Mouse (Mus musculus): ENCODE measurements at regions not wholly inside any gene's neighbourhood (a gene's known extent, or its start where the extent isn't known, plus 50 kb on each side); places are given as distances from the start of the nearest gene placed in this dataset.

DNA sequence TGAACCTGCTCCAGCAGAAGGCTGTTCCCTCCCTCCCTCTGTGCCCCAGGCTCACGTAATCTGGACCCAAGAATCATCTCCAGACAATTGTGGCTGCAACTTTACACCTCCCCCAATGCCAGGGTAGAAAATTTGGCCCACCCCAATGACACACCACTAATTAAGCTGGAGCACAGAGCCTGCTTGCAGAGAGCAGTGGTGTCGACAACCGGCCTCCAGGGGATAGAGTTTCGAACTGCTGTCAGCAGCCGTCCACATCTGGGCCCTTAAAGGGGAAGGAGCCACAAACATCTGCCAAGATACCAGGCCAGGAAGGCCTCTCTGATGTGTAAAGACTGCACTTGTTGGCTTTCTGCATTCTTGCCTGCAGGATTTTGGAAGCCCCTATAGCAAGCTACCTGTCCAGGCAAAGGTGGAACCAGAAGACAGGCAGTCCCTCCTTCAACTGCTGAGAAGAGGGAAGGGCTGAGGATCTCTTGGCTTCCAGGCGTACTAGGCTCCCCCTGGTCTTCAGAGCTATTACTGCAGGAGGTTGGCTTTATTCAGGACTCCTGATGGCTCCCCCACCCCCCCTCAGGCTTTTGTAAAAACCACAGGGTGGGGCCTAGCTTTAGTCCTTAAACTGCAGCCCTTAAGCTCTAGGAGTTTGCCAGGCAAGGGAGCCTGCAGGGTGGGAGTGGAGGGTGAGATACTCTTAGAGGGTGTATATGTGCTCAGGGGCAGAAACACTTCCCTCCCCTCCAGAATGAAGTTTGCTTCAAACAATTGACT is 160.5 kb upstream of the Sox11 start:
- DNase-seq (ENCODE audit: low read depth, low spot score): no peak

DNA sequence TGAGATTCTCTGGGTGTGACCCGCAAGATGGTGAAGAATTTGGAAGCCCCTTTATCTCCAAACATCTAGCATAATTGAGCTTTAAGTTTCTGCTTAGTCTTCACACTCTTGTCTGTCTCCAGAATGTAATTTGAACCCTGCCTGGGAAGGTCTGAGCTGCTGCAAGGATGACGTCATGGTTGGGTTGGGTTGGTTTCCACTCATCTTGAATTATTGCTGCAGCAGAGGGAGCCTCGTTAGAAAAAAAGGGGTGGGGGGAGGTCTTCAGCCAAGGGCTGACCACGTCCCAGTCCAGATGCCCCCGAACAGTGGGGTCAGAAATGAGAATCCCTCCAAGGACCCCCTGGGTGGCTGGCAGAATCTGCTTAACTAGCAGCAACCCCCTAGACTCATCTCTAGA is 158.1 kb upstream of the Sox11 start:
- DNase-seq (ENCODE audit: low read depth, low spot score): no peak

DNA sequence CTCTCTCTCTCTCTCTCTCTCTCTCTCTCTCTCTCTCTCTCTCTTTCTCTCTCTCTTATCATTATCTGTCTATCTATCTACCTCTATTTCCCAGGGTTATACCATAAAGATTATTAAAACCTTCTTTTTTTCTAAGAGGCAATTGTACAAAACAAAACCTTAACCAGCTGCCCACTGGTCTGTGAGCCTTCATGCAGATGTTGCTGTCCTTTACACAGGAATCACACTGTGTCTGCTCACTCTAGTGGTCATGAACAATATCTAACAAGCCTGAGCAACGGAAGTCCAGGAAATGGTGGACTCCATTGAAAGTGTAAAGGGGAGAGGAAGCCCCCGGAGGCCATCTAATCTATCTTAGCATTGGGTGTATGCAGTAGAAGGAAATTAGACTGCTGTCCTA is 156.9 kb upstream of the Sox11 start:
- DNase-seq (ENCODE audit: low read depth, low spot score): no peak

DNA sequence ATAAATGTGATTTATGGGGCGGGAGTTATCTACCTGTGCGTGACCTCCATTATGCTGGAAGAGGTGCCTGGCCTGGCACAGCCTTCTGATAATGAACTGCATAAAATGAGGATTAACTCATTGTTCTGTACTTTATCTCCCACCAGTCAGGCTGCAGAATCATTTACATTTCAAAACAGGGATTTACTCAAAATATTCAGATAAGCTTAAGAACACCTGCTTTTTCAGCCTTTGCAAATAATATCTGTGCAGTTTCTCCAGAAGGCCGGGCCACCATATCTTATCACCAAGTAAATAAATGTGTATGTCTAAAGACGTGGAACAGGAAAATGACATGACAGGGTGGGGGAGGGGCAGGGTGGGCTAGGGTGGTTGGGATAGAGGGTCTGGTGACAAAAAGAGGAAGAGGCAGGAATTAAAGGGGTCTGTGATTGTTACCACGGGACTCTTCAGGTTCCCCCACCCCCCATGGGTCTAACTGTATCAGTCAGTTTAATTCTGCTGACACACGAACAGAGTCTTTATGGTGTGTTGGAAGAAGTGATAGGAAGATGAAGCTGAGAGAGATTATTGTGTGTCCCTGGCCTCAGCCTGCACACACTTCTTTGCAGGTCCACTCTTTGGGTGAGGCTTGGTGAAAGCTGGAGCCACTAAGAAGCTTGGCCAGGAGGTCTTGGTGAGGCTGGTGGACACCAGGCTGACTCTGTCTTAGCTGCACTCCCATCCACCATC is 154.6 kb upstream of the Sox11 start:
- no peak for DNase-seq (ENCODE audit: low read depth, low spot score)

DNA sequence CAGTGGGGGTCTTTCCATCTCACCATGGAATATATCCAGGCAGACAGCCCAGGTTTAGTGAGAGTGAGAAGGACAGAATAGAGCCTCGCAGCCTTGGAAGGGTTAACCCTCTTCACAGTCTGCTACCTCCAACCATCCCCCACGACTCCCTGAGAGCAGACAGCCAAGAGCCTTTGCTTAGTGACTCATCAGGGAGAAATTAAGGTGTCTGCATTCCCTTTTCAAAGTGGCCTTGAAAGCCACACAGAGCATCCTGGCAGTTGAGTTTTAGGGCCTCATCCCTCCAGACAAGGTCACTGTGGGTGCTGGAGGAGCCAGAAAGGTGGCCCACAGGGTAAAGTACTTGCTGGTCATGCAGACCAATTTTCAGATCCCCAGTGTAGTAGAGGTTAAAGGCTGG is 149.9 kb upstream of the Sox11 start:
- DNase-seq (ENCODE audit: low read depth, low spot score): no peak

DNA sequence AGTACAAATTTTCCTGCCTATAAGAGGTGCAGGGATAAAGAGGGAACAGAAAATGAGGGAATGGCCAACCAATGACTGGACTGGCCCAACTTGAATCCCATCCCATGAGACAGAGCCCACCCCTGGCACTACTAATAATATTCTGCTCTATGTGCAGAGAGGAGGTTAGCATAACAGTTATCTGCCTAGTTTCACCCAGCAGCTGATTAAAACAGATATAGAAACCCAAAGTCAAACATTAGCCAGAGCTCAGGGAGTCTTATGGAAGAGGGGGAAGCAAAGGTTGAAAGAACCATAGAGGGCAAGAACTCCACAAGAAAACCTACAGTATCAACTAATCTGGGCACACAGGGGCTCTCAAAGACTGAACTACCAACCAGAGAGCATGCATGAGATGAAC is 138.9 kb upstream of the Sox11 start:
- no peak for DNase-seq (ENCODE audit: low read depth, low spot score)

DNA sequence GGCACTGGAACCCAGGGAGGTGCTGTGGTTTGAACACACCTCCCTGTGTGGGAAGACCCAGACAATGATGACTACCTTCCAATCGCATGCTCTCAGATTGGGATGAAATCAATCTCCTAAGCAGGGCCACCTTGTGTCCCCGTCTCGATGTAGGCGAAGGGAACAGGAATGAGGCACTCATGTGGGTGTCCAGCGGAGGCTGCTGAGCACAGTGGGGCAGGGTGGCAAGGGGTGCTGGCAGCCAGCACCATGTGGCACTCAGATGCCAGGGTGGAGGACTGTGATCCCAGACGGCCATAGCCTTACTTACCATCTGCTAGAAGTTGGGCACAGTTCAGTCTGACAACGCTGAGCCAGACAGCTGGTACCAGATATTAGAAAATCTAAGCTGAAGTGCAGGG is 137.2 kb upstream of the Sox11 start:
- no peak for DNase-seq (ENCODE audit: low read depth, low spot score)

DNA sequence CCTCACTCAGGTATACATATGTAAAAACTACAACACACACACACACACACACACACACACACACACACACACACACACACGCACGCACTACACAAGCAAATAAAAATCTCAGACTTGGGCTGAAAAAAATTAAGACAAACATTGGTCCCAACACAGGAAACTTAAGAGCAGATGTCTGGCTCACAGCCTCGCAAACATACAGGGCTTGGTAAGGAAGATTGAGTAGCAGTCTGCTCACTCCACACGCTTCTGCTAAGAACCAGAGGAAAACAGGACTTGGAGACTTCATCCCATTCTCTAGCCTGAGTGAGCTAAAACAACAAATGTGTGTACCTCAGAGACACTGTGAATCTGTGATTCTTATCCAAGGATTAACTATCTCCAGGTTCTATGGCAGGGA is 132.3 kb upstream of the Sox11 start:
- DNase-seq (ENCODE audit: low read depth, low spot score): no peak

DNA sequence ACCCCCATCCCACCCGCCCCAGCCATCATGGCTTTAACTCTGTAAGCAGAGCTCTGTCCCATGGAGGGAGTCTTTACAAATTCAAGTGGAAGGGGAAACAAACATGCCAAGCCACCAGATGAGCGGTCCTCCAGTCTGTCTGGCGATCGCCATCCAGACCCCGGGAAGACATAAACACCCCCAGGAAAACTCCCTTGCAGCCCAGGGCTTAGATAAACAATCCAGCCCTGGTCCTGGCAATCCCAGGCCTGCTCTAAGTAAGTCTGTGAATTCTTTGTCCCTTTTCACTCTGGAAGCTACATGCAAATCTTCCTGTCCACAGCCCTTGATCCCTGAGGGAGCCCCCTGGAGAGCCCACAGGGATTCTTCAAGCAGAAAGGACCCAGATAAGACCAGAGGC is 129.2 kb upstream of the Sox11 start:
- DNase-seq (ENCODE audit: low read depth, low spot score): no peak

DNA sequence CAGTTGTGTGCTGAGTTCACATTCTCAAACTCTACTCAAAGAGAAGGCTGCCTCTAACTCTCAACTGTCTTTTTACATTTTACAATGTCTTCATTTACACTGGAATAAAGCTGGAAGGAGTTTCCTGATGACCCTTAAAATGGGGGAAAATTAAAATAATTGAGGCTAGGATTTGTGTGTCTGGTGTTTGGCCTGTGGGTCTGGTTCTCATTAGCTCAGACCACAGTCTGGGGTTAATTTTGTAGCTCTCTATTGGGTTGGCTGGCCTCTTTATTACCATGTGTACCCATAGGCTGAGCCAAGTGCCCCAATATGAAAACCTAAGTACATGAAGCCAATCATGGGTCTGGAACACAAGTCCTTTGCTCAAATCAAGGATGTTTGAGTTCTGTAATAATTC is 128.0 kb upstream of the Sox11 start:
- DNase-seq (ENCODE audit: low read depth, low spot score): no peak

DNA sequence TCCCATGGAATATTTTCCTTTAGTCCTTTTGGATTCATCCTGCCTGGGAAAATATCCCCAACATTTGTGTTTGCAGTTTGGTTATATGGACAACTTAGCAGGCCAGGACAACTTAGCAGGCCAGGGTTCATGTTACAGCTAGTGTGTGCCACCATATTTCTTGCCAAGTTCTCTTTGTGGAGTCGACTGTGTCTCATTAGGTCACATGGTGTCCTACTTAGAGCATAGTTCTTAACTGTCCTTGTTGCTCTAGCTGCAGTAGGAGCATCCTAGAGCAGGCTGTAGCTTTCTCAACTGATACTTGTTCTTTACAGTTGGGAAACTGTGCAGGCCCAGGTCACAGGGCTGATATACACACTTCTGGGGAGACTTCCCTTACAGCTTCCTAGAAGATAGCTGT is 126.4 kb upstream of the Sox11 start:
- no peak for DNase-seq (ENCODE audit: low read depth, low spot score)

DNA sequence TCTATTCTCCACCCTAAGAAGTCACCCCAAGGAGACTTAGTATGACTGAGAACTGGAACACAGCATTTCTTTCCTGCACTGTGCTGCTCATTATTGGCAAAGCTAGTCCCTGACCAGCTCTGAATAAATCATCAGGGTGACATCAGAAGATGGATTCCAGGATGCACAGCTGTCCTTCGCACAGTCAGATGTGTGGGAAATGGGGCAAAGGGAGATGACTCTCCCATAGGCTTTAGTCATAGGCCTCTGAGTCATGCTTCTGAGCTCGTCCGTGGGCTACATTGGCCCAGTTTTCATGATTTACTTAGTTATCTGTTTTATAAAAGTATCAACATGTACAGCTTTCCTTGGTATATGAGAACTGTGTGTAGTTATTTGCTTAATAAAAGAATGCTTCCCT is 125.8 kb upstream of the Sox11 start:
- no peak for DNase-seq (ENCODE audit: low read depth, low spot score)

DNA sequence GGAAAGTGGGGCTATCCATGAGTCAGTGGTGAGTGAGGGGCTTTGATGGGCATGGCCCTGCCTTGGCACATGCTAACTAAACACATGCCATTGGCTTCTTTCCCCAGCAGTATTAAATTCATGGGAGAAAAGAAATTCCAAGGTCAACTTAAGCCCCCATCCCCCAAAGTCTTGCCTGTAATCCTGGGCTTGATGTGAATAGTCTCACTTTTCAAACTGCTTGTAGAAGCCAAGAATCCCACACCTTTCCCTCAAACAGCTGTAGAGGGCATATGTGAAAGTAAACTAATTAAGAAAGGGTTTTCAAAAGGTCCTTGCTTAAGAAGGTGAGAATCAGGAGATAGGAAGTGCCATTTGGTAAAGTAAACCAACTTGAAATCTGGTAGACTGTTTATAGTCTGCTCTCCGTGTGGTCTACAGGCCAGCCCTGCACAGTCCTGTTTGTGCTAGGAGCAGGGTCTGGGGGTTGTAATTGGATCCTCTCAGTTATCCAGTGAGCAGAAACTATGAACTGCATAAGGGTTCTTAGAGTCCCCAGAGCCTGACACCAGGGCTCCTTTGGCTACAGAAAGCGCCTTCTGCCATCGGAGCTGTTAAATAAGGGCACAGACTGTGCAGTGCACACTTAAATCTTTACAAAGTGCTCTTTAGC is 123.3 kb upstream of the Sox11 start:
- DNase-seq (ENCODE audit: low read depth, low spot score): no peak

DNA sequence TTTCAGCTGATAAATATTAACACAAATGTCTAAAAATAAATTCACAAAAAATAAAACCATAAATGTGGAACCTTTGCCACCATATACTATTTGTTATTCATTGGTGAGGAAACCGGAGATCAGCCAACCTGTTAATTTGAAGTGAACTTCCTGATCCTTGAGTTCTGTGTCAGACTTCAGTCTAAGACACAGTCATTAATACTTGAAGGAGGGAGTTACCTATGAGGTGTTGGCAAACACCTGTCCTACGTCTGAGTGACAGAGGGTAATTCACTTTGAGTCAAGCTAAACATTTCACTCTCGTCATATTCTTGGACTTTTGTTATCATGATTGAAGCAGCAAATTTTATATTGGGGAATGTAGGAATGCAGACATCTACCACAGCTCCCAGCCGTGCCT is 116.3 kb upstream of the Sox11 start:
- DNase-seq (ENCODE audit: low read depth, low spot score): no peak

DNA sequence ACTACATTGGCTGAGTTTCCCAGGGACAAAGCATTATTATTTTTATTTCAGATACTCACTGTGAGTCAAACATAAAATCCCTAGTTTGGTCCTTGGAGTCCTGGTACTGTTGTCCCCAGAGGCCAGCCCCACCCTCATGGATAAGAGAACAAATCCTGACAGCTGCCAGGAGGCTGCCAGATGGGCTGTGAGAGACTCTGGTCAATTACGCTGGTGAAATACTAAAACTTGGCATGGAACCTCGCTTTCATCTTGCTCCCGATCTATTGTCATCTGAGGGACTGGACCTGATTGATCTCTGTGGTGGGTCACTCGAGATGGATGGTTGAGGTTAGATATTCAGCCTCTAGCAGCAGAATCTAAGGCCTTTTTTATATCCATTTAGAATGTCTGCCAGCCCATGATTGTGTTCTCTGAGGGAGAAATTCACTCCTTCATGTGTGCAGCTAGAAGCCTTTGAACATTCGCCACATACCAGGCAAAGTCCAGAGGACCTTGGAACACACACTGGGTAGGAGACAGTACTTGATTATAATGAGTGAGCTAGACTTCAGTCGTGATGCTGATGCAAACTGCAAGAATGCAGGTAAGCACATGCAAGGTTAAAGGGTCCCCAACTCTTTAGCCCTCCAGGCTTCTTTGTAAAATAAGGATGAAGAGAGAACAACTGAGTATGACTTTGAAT is 95.4 kb upstream of the Sox11 start:
- no peak for DNase-seq (ENCODE audit: low read depth, low spot score)

DNA sequence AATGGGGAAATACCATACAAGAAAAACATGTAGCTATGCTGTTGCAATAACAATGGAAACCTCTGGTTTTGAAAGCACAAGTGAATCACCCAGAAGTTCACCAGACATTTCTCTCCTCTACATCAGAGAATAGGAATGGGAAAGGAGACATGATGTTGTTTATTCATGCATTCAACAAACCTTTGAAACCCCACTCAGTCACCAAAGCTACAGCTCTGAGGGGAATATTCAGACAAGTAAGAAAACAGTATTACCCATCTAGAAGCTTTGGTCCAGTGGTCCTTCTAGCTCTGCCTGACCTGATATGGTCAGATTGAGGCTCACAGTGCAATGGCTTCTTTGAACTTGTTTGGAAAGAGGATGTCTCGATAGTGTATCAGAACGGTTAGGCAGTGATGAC is 89.0 kb upstream of the Sox11 start:
- no peak for DNase-seq (ENCODE audit: low read depth, low spot score)

DNA sequence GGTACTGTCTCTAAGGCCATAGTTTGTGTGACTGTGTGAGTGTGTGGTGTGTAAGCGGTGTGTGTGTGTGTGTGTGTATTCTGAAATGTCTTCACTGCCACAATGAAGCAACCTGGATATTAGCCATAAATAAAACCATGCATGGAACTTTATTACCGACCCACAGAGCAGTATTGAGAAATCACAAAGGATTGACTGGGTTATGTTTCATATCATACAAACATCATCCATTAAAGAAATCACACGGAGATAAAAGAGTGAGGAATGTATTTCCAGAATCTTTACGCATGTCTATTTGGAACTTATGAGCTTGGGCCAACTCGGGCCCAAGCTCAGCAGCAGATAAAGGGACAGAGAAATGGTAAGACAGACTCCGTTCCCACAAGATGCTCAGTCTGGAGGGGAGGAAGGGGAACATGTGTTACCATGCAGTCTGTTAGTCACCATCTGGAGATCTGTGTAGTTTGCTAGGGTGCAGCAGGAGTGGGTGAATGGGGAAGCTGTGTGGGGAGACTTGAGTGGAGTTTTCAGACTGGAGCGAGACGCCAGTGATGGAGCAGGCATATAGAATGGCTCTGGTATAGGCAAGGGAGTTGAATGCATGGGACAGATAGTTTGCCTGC is 75.1 kb upstream of the Sox11 start:
- no peak for DNase-seq (ENCODE audit: low read depth, low spot score)

DNA sequence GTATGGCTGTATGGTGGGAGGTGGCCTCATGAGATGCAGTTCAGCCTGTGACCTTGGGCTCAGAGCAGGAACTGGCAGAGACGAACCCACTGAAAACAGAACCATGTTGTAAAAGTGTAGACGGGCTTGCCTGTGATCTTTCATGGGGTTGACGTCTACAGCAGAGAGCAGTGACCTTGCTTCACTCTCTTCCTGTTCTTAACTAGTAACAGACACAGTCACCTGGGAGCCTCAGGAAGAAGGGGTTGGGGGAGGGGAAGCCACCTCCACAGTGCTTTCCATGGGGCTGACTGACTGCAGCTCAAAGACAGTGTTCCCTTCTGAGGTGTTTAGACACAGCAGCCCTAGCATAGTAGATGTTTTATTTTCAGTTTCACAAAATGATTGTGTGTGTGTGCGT is 68.2 kb upstream of the Sox11 start:
- no peak for DNase-seq (ENCODE audit: low read depth, low spot score)

DNA sequence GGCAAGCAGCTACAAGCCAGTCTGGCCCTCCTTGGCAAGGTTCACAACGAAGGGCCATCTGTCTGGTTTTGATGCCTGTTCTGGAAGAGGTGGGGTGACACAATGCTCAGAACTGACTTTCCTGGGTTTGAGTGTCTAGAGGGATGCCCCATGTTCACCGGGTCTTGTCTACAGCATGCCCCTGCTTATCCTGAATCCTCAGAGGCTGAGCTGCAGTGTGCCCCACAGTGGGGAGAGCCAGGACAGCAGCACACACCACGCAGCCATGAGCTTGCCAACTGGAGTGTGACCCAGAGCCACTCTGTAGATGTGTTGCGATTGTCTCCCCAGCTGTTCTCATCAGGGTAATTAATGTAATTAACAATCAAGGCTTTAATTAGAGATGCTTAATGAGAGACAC is 66.1 kb upstream of the Sox11 start:
- no peak for DNase-seq (ENCODE audit: low read depth, low spot score)

DNA sequence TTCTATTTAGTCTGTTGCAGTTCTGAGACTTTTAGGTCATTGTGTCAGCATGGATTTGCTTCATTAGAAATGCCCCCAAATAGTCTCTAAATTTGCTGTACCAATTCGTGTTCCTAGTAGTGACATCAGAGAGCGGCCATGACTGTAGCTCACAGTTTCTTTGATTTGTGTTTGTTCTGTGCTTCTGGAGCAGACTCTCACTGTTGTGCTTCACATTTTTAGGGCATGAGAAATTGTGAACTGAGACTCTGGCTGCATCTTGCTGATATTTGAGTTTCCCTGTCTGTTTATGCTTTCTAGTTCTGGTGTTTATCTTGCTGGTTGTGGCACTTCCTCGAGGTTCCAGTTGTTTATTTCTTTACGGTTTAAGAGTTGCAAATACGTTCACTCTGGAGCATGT is 57.0 kb upstream of the Sox11 start:
- no peak for DNase-seq (ENCODE audit: low read depth, low spot score)

Data from retina, postnatal 7 days (tissue).